Mouse (Mus musculus) layer of hippocampus, adult 18-20 months (tissue): ENCODE data around the gene Pex11g. TPM values are rescaled to one million over a fixed set of nuclear protein-coding genes. Genes with fewer than 3 reads are reported as not detected.

Source experiments
- DNase-seq, 2 experiments: peaks; one replicate each; pipeline ENCODE4 v3.0.0; 2022; ENCODE audit warnings: low spot score in 2 of 2
- total RNA-seq, 2 experiments: library from RNA; stranded (reverse); gene quantifications; 2 replicates each; pipeline ENCODE4 v1.2.3; 2021

Gene Pex11g
- total RNA-seq, 2 experiments from 2014 or later, result 0.97 to 1.7 TPM

- DNase-seq, result no peak
Measured at GRCm38 (mm10) chr8:3417455-3417854, 50.0 kb downstream of the Pex11g start.

- no peak for DNase-seq
Measured at GRCm38 (mm10) chr8:3416846-3417245, 50.6 kb downstream of the Pex11g start.

GRCm38 (mm10) chr8:3415661-3416060, 51.8 kb downstream of the Pex11g start:
- no peak for DNase-seq

GRCm38 (mm10) chr8:3415259-3415658, 52.2 kb downstream of the Pex11g start:
- DNase-seq, result no peak

GRCm38 (mm10) chr8:3414639-3415190, 52.8 kb downstream of the Pex11g start:
- no peak for DNase-seq

GRCm38 (mm10) chr8:3412816-3413215, 54.7 kb downstream of the Pex11g start:
- DNase-seq, result no peak

GRCm38 (mm10) chr8:3411901-3412301, 55.6 kb downstream of the Pex11g start:
- no peak for DNase-seq

GRCm38 (mm10) chr8:3411085-3411484, 56.4 kb downstream of the Pex11g start:
- DNase-seq, result no peak

GRCm38 (mm10) chr8:3407417-3407816, 60.1 kb downstream of the Pex11g start:
- DNase-seq, result no peak

Other genes with a start within 250 kb of the Pex11g start
- gene Insr, start 188.1 kb downstream of the Pex11g start, total RNA-seq, result 10 to 100 TPM; 46.9 to 47.6 TPM
- gene A430078G23Rik, start 114.3 kb downstream of the Pex11g start, total RNA-seq, result not detected
- 10 to 100 TPM; 49.0 to 51.3 TPM for gene Arhgef18, start 74.7 kb downstream of the Pex11g start, total RNA-seq
- under 1 TPM in 1 of 2 experiments, not detected in 1; 0.20 TPM for gene Tex45, start 3.2 kb upstream of the Pex11g start, total RNA-seq
- gene Zfp358, start 25.5 kb upstream of the Pex11g start, total RNA-seq, result 10 to 100 TPM; 30.9 to 31.2 TPM
- 10 to 100 TPM; 76.0 to 77.3 TPM for gene Mcoln1, start 32.8 kb upstream of the Pex11g start, total RNA-seq
- gene Pnpla6, start 47.7 kb upstream of the Pex11g start, total RNA-seq, result 10 to 100 TPM; 71.8 to 76.2 TPM
- not detected for gene C330021F23Rik, start 100.3 kb upstream of the Pex11g start, total RNA-seq
- 10 to 100 TPM; 31.1 to 36.9 TPM for gene Camsap3, start 119.6 kb upstream of the Pex11g start, total RNA-seq
- 10 to 100 TPM; 39.6 to 41.2 TPM for gene Xab2, start 153.6 kb upstream of the Pex11g start, total RNA-seq
- gene Pet100, start 153.9 kb upstream of the Pex11g start, total RNA-seq, result 10 to 100 TPM; 80.9 to 84.3 TPM
- gene Pcp2, start 157.9 kb upstream of the Pex11g start, total RNA-seq, result under 1 TPM in 1 of 2 experiments, not detected in 1; 0.92 TPM
- gene Stxbp2, start 163.3 kb upstream of the Pex11g start, total RNA-seq, result 10 to 100 TPM; 43.6 to 52.5 TPM
- under 1 TPM; 0.74 to 0.79 TPM for gene Retn, start 188.1 kb upstream of the Pex11g start, total RNA-seq
- gene Mcemp1, start 198.1 kb upstream of the Pex11g start, total RNA-seq, result under 1 TPM in 1 of 2 experiments, not detected in 1; 0.23 TPM
- 10 to 100 TPM; 12.9 to 14.8 TPM for gene Fcor, start 204.7 kb upstream of the Pex11g start, total RNA-seq
- 10 to 100 TPM; 29.8 to 32.4 TPM for gene Trappc5, start 208.6 kb upstream of the Pex11g start, total RNA-seq
- gene Fcer2a, start 226.5 kb upstream of the Pex11g start, total RNA-seq, result not detected